Mouse (Mus musculus): ENCODE measurements around the gene Cyp3a11.

DNA sequence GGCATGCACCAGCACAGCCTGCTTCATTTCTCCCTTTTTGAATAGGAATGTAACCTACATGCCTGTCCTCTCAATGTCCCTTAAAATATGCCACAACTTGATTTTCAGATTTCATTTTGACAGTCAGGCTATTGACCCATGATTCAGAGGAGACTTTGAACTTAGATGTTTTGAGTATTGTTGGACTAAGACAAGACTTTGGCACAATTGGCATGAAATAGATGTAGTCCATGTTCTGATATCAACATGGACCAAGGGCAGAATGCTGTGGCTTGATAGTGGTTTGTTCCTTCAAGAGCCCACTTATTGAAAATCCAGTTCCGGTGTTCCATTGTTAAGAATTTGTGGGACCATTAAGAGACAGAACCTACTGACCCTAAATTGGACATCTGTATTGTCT lies 23.6 kb upstream of the Cyp3a11 start:
- TF ChIP-seq CTCF (IDR thresholded peaks at IDR 0.05; ENCODE audit: low read depth) = no peak
- no peak for TF ChIP-seq EP300 (IDR thresholded peaks at IDR 0.05; ENCODE audit: low read depth)
